In the genomic region with DNA sequence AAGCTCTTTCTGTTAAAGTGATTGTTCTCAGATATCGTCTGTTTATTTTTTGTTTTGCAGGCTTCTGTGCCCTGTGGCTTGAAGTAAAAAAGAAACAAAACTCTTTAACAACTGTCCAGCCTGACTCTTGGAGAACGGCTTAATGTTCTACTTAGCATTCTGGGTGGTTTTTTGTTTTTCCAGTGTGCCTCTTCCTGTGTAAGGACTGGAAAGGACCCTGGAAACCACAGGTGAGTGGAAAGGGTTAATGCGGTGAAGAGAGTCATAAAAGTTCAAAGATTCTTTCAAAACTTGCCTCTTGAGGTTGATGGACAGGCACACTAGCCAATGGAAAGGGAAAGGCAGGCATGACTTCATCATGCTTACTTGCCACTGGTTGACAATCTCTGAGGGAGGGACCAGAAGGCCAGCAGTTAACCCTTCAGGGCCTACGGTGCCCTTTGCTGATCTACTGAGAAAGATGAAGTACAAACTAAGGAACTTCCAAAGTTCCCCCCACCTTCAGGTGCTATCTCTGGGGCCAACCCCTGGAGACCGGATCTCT, we compare ENCODE assay signal across 8 mouse cellular contexts. TPM values are rescaled to one million over a fixed set of nuclear protein-coding genes. Genes with fewer than 3 reads are reported as not detected.
DNase-seq lines count a peak whose midpoint lies in the region; ATAC-seq and TF ChIP-seq lines count a peak whose summit lies in the region.

No protein-coding gene starts in this region.

- ATAC-seq in forebrain, embryonic 13.5 days, result peak; percentile 73; the same call in 1 of the 2 replicates
- peak; percentile 92 for ATAC-seq in heart, postnatal 0 days (ENCODE audit: insufficient read depth, low read depth)
- peak; percentile 90 for ATAC-seq in liver, embryonic 16.5 days (ENCODE audit: low read depth)
- peak; percentile 75 for ATAC-seq in neural tube, embryonic 13.5 days (ENCODE audit: low read depth)

- peak; percentile 73 to 76 for DNase-seq in B cell, adult 2 months
- DNase-seq in adrenal gland, postnatal 10 days, result peak; percentile 94
- peak; percentile 95 for DNase-seq in heart, postnatal 0 days (ENCODE audit: low spot score)
- peak; percentile 96 for DNase-seq in kidney, postnatal 25 days
- DNase-seq in thymus, adult 18-20 months, result peak; percentile 78 to 92

- H3K9ac ChIP-seq in forebrain, embryonic 13.5 days, result no peak overlapping the region
- no peak overlapping the region for H3K9ac ChIP-seq in heart, postnatal 0 days (replicated peaks; ENCODE audit: low read depth, low read length)
- H3K9ac ChIP-seq in liver, embryonic 16.5 days (ENCODE audit: low read depth, low read length), result no peak overlapping the region; the same call in 1 of the 2 replicates
- no peak overlapping the region for H3K9ac ChIP-seq in neural tube, embryonic 13.5 days

- WGBS in forebrain, embryonic 13.5 days, result 9% methylated on average over 5 of the region's 5 CpGs
- 12% methylated on average over 5 of the region's 5 CpGs for WGBS in heart, postnatal 0 days
- 5% methylated on average over 5 of the region's 5 CpGs for WGBS in liver, embryonic 16.5 days (ENCODE audit: insufficient replicate concordance)
- 9% methylated on average over 5 of the region's 5 CpGs for WGBS in neural tube, embryonic 13.5 days

- no peak for TF ChIP-seq EP300 in heart, postnatal 0 days (IDR thresholded peaks at IDR 0.05; ENCODE audit: low read depth)

- no peaks in the 10 kb centered on the region for H3K9me3 ChIP-seq in forebrain, embryonic 13.5 days (replicated peaks)
- H3K9me3 ChIP-seq in heart, postnatal 0 days (replicated peaks; ENCODE audit: control insufficient read depth, low read length), result no peaks in the 10 kb centered on the region
- H3K9me3 ChIP-seq in liver, embryonic 16.5 days (replicated peaks; ENCODE audit: control insufficient read depth, low read length), result no peaks in the 10 kb centered on the region
- no peaks in the 10 kb centered on the region for H3K9me3 ChIP-seq in neural tube, embryonic 13.5 days

- H3K4me1 ChIP-seq in forebrain, embryonic 13.5 days, result peaks cover 37% of the 10 kb centered on the region
- H3K4me1 ChIP-seq in heart, postnatal 0 days (ENCODE audit: control insufficient read depth, insufficient read depth), result peaks cover 22% of the 10 kb centered on the region; the same call in 1 of the 2 replicates
- H3K4me1 ChIP-seq in liver, embryonic 16.5 days (ENCODE audit: control insufficient read depth, low read depth, low read length), result peaks cover 17% of the 10 kb centered on the region
- H3K4me1 ChIP-seq in neural tube, embryonic 13.5 days (replicated peaks), result peaks cover 29% of the 10 kb centered on the region

- no peak overlapping the region for H3K4me2 ChIP-seq in forebrain, embryonic 13.5 days
- peak overlapping the region; percentile 57 for H3K4me2 ChIP-seq in heart, postnatal 0 days (ENCODE audit: low read depth, low read length)
- H3K4me2 ChIP-seq in liver, embryonic 16.5 days (ENCODE audit: low read depth, low read length), result peak overlapping the region; percentile 47
- H3K4me2 ChIP-seq in neural tube, embryonic 13.5 days, result peak overlapping the region; percentile 33

- H3K27ac ChIP-seq in forebrain, embryonic 13.5 days, result no peak overlapping the region
- H3K27ac ChIP-seq in heart, postnatal 0 days (ENCODE audit: low read depth), result 0 out of 2 replicates have a peak overlapping the region, but pooled peaks have one; percentile 11
- no peak overlapping the region for H3K27ac ChIP-seq in liver, embryonic 16.5 days (ENCODE audit: low read length)
- no peak overlapping the region for H3K27ac ChIP-seq in neural tube, embryonic 13.5 days (replicated peaks)

- H3K4me3 ChIP-seq in forebrain, embryonic 13.5 days, result no peak overlapping the region
- H3K4me3 ChIP-seq in heart, postnatal 0 days (ENCODE audit: low read depth, low read length), result peak overlapping the region; percentile 36
- peak overlapping the region; percentile 31 for H3K4me3 ChIP-seq in liver, embryonic 16.5 days (ENCODE audit: low read depth, low read length)
- H3K4me3 ChIP-seq in neural tube, embryonic 13.5 days, result no peak overlapping the region

- peaks cover 11% of the 10 kb centered on the region; the same call in 1 of the 2 replicates for H3K36me3 ChIP-seq in forebrain, embryonic 13.5 days (ENCODE audit: poor library complexity, severe bottlenecking)
- no peaks in the 10 kb centered on the region for H3K36me3 ChIP-seq in heart, postnatal 0 days (replicated peaks; ENCODE audit: control insufficient read depth, insufficient read depth, low read length)
- H3K36me3 ChIP-seq in liver, embryonic 16.5 days (ENCODE audit: control insufficient read depth, insufficient read depth), result no peaks in the 10 kb centered on the region
- no peaks in the 10 kb centered on the region for H3K36me3 ChIP-seq in neural tube, embryonic 13.5 days

- TF ChIP-seq CTCF in heart, postnatal 0 days (IDR thresholded peaks at IDR 0.05; ENCODE audit: low read depth), result no peak

- H3K27me3 ChIP-seq in forebrain, embryonic 13.5 days, result no peaks in the 10 kb centered on the region
- H3K27me3 ChIP-seq in heart, postnatal 0 days (ENCODE audit: control insufficient read depth, insufficient read depth, low read length), result no peaks in the 10 kb centered on the region
- no peaks in the 10 kb centered on the region for H3K27me3 ChIP-seq in liver, embryonic 16.5 days (ENCODE audit: control insufficient read depth, insufficient read depth, low read depth, low read length)
- H3K27me3 ChIP-seq in neural tube, embryonic 13.5 days, result no peaks in the 10 kb centered on the region

RNA-seq across cellular contexts. Expression of gene Kdm2b, which starts 4.8 kb away (rescaled TPM):
- total RNA-seq in adrenal gland, postnatal 10 days (2021), result 10 to 100 TPM; 22.8 to 27.6 TPM
- polyA plus RNA-seq in forebrain, embryonic 13.5 days (2015; fragmentation: Nextera tagmentation; extraction: Ambion mirVana), result 107 and 108 TPM in 2 replicates
- 29.3 and 38.8 TPM in 2 replicates for total RNA-seq in heart, postnatal 0 days (2014; rRNA removed; ENCODE audit: low replicate concordance)
- 12.4 and 14.7 TPM in 2 replicates for polyA plus RNA-seq in heart, postnatal 0 days (2015; fragmentation: Nextera tagmentation; extraction: Ambion mirVana)
- polyA plus RNA-seq in liver, embryonic 16.5 days (2015; fragmentation: Nextera tagmentation; extraction: Ambion mirVana), result 14.4 and 15.3 TPM in 2 replicates
- polyA plus RNA-seq in neural tube, embryonic 13.5 days (2015; fragmentation: Nextera tagmentation; extraction: Ambion mirVana), result 91.7 and 95.0 TPM in 2 replicates

RNA-seq across cellular contexts. Expression of gene Orai1, which starts 20.5 kb away (rescaled TPM):
- 10 to 100 TPM; 13.2 to 14.6 TPM for total RNA-seq in adrenal gland, postnatal 10 days (2021)
- 10.6 and 10.8 TPM in 2 replicates for polyA plus RNA-seq in forebrain, embryonic 13.5 days (2015; fragmentation: Nextera tagmentation; extraction: Ambion mirVana)
- total RNA-seq in heart, postnatal 0 days (2014; rRNA removed; ENCODE audit: low replicate concordance), result 23.9 and 43.4 TPM in 2 replicates
- 18.7 and 21.2 TPM in 2 replicates for polyA plus RNA-seq in heart, postnatal 0 days (2015; fragmentation: Nextera tagmentation; extraction: Ambion mirVana)
- 8.3 and 8.4 TPM in 2 replicates for polyA plus RNA-seq in liver, embryonic 16.5 days (2015; fragmentation: Nextera tagmentation; extraction: Ambion mirVana)
- polyA plus RNA-seq in neural tube, embryonic 13.5 days (2015; fragmentation: Nextera tagmentation; extraction: Ambion mirVana), result 12.9 and 13.1 TPM in 2 replicates

RNA-seq across cellular contexts. Expression of gene Morn3, which starts 52.4 kb away (rescaled TPM):
- not detected for total RNA-seq in adrenal gland, postnatal 10 days (2021)
- 0.79 and 1.1 TPM in 2 replicates for polyA plus RNA-seq in forebrain, embryonic 13.5 days (2015; fragmentation: Nextera tagmentation; extraction: Ambion mirVana)
- total RNA-seq in heart, postnatal 0 days (2014; rRNA removed; ENCODE audit: low replicate concordance), result not detected in 2 replicates
- 0.36 TPM in 1 of 2 replicates, not detected in the other for polyA plus RNA-seq in heart, postnatal 0 days (2015; fragmentation: Nextera tagmentation; extraction: Ambion mirVana)
- not detected in 2 replicates for polyA plus RNA-seq in liver, embryonic 16.5 days (2015; fragmentation: Nextera tagmentation; extraction: Ambion mirVana)
- polyA plus RNA-seq in neural tube, embryonic 13.5 days (2015; fragmentation: Nextera tagmentation; extraction: Ambion mirVana), result 0.67 and 1.0 TPM in 2 replicates

Comparison
In these comparisons a context has a peak if more than half of its experiments do, and no peak if none do; other contexts are left out.
1. H3K4me3 ChIP-seq: peak in heart, postnatal 0 days (single experiment) and liver, embryonic 16.5 days (single experiment); none in forebrain, embryonic 13.5 days (single experiment) and neural tube, embryonic 13.5 days (single experiment).
2. Peak in every context shown above with its lines, with median percentiles within 50 percentile points of each other: DNase-seq and ATAC-seq.